Mouse (Mus musculus) embryonic facial prominence, embryonic 13.5 days (tissue): ENCODE results near the gene Klf13. TPM values are rescaled to one million over a fixed set of nuclear protein-coding genes. Genes with fewer than 3 reads are reported as not detected.

Experiments used
- ATAC-seq: fragments of 200-750 bp; cut with Nextera tagmentation; 2 replicates; pipeline ENCODE4 v1.8.0; 2017; ENCODE audit warnings: low read depth; ENCODE audit not compliant: insufficient number of reproducible peaks, insufficient read depth, low FRiP score, low TSS enrichment
- H3K27ac ChIP-seq: fragments of 300-500 bp; sonication (generic); 2 replicates; pipeline ENCODE4 v1.5.1; 2015; ENCODE audit warnings: moderate library complexity, mild to moderate bottlenecking, inconsistent platforms
- H3K27me3 ChIP-seq: fragments of 300-500 bp; sonication (generic); 2 replicates; pipeline ENCODE4 v1.6.1; 2015; ENCODE audit warnings: mild to moderate bottlenecking, inconsistent platforms
- H3K36me3 ChIP-seq: fragments of 300-500 bp; sonication (generic); 2 replicates; pipeline ENCODE4 v1.6.1; 2015; ENCODE audit warnings: mild to moderate bottlenecking, inconsistent platforms
- H3K4me1 ChIP-seq: fragments of 300-500 bp; sonication (generic); 2 replicates; pipeline ENCODE4 v1.6.1; 2015; ENCODE audit warnings: inconsistent platforms
- H3K4me2 ChIP-seq: fragments of 300-500 bp; sonication (generic); 2 replicates; pipeline ENCODE4 v1.6.1; 2015; ENCODE audit warnings: moderate library complexity, mild to moderate bottlenecking, inconsistent platforms
- H3K4me3 ChIP-seq: fragments of 300-500 bp; sonication (generic); 2 replicates; pipeline ENCODE4 v1.5.1; 2015; ENCODE audit warnings: mild to moderate bottlenecking, inconsistent platforms
- H3K9ac ChIP-seq: fragments of 300-500 bp; sonication (generic); 2 replicates; pipeline ENCODE4 v1.6.1; 2015; ENCODE audit warnings: mild to moderate bottlenecking, inconsistent platforms
- H3K9me3 ChIP-seq: fragments of 300-500 bp; sonication (generic); 2 replicates; pipeline ENCODE4 v1.6.1; 2016; ENCODE audit warnings: inconsistent platforms
- WGBS: fragments of 180-500 bp; shearing (Covaris S2); methylation state at CpG from one replicate; pipeline ENCODE4 v1.1.7; 2015; ENCODE audit warnings: mixed read lengths; 5-methylcytosine and 5-hydroxymethylcytosine counted together
- polyA plus RNA-seq: library from polyadenylated mRNA; unstranded; fragments of >200 nt; fragmentation: Nextera tagmentation; extraction: Ambion mirVana; gene quantifications from 2 replicates; pipeline ENCODE4 v1.2.1, GENCODE M21; 2015

Klf13 gene
- polyA plus RNA-seq, 1 experiment from 2014 or later: 23.0 TPM

GRCm38 (mm10) chr7:63933905-63934304 is 4.8 kb downstream of the Klf13 start:
- Histone ChIP-seq H3K36me3 (no peaks in the 10 kb centered on the region), H3K27ac (no peak overlapping the region), H3K9ac (no peak overlapping the region), H3K4me3 (no peak overlapping the region), H3K4me2 (no peak overlapping the region), H3K4me1 (peaks cover 15% of the 10 kb centered on the region), H3K27me3 (no peaks in the 10 kb centered on the region), H3K9me3 (no peaks in the 10 kb centered on the region)
- no peak for ATAC-seq
- 85% methylated on average over 6 of the region's 6 CpGs for WGBS

DNA sequence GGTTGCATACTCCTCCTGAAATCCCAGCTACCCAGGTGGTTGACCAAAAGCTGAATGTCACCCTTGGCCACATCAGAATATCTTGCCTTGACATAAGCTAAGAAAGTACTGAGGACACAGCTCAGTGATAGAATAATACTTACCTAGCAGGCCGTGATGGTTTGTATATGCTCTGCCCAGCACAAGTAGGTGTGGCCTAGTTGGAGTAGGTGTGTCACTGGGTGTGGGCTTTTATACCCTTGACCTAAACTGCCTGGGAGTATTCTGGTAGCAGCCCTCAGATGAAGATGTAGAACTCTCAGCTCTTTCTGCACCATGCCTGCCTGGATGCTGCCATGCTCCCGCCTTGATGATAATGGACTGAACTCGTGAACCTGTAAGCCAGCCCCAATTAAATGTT is 6.3 kb downstream of the Klf13 start:
- no peak overlapping the region for H3K9ac ChIP-seq
- no peak overlapping the region for H3K4me2 ChIP-seq
- ATAC-seq: no peak
- H3K4me3 ChIP-seq: no peak overlapping the region
- no peak overlapping the region for H3K27ac ChIP-seq
- no peaks in the 10 kb centered on the region for H3K9me3 ChIP-seq
- H3K36me3 ChIP-seq: no peaks in the 10 kb centered on the region
- peaks cover 15% of the 10 kb centered on the region for H3K4me1 ChIP-seq
- WGBS: 89% methylated on average over 3 of the region's 3 CpGs
- H3K27me3 ChIP-seq: no peaks in the 10 kb centered on the region

DNA sequence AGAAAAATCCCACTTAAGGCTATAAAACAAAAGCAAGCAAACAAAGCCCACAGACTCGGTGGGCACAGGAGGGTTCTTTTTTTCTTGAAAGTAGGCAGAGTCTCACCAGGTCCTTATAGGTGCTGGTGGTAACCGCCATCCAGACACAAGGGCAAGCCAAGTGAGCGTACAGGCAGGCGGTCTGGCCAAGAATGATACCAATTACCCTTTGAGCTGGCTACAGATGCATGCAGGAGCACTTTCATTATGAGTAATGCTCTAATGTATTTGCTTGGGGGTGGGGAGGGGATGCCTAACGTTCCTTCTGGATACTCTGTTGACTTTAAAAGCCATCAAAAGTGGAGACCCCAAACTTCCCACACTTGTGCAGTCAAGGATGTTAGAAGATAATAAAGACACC is 7.9 kb downstream of the Klf13 start:
- ATAC-seq: no peak
- Histone ChIP-seq H3K9ac (no peak overlapping the region), H3K4me1 (peaks cover 21% of the 10 kb centered on the region), H3K27me3 (no peaks in the 10 kb centered on the region), H3K9me3 (no peaks in the 10 kb centered on the region), H3K4me3 (no peak overlapping the region), H3K27ac (no peak overlapping the region), H3K36me3 (no peaks in the 10 kb centered on the region), H3K4me2 (no peak overlapping the region)
- 86% methylated on average over 5 of the region's 5 CpGs for WGBS

GRCm38 (mm10) chr7:63930132-63930531 is 8.6 kb downstream of the Klf13 start:
- Histone ChIP-seq H3K4me3 (no peak overlapping the region), H3K27ac (no peak overlapping the region), H3K4me2 (no peak overlapping the region), H3K9me3 (no peaks in the 10 kb centered on the region), H3K27me3 (no peaks in the 10 kb centered on the region), H3K36me3 (no peaks in the 10 kb centered on the region), H3K9ac (no peak overlapping the region), H3K4me1 (peaks cover 22% of the 10 kb centered on the region)
- no peak for ATAC-seq
- WGBS: 89% methylated on average over 3 of the region's 3 CpGs

DNA sequence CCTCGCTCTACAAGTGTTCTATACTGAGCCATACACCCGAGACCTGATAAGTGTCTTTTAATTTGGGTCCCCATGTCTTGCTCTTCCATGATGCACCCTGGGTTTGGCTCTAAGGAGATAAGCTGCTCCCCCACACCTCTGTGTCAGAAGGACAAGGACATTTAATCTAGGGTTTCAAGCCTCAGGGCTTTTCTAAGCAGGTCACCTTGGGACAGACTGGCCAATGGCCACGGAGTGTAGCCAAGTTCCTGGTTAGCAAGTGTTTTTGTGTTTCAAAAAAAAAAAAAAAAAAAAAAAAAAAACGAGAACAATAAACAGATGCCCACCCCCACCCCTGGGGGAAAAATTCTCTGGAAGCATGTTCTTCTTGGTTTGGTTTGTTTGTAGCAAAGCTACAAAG is 9.6 kb downstream of the Klf13 start:
- H3K4me2 ChIP-seq: no peak overlapping the region
- no peaks in the 10 kb centered on the region for H3K9me3 ChIP-seq
- WGBS: 71% methylated on average over 4 of the region's 4 CpGs
- no peak overlapping the region for H3K4me3 ChIP-seq
- ATAC-seq: no peak
- no peaks in the 10 kb centered on the region for H3K27me3 ChIP-seq
- H3K27ac ChIP-seq: no peak overlapping the region
- H3K4me1 ChIP-seq: peaks cover 26% of the 10 kb centered on the region
- H3K9ac ChIP-seq: no peak overlapping the region
- no peaks in the 10 kb centered on the region for H3K36me3 ChIP-seq

DNA sequence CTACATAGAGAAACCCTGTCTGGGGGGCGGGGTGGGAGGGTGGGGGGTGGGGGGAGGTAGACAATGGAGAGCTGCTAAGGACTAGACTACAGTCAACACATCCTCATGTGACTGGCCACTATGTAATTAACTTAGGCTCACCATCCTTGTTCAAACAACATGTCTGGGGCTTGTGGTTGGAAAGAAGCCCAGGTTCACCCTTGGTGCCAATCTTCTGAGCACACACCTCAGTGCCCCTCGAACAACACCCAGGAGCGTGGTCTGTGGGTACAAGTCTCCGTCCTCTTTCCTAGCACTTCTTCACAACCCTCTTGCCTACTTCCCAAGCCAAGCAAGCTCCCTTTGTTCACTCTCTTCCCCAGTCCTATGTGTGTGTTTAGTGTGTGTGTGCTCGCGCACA is 11.6 kb downstream of the Klf13 start:
- H3K36me3 ChIP-seq: no peaks in the 10 kb centered on the region
- no peaks in the 10 kb centered on the region for H3K27me3 ChIP-seq
- H3K9ac ChIP-seq: no peak overlapping the region
- no peaks in the 10 kb centered on the region for H3K9me3 ChIP-seq
- no peak overlapping the region for H3K4me2 ChIP-seq
- ATAC-seq: no peak
- no peak overlapping the region for H3K27ac ChIP-seq
- peaks cover 35% of the 10 kb centered on the region for H3K4me1 ChIP-seq
- H3K4me3 ChIP-seq: no peak overlapping the region
- 96% methylated on average over 6 of the region's 6 CpGs for WGBS

- no peak for ATAC-seq
- WGBS: 80% methylated on average over 3 of the region's 3 CpGs
- H3K9ac ChIP-seq: no peak overlapping the region
- H3K4me1 ChIP-seq: peaks cover 38% of the 10 kb centered on the region
- H3K9me3 ChIP-seq: no peaks in the 10 kb centered on the region
- H3K36me3 ChIP-seq: no peaks in the 10 kb centered on the region
- peak overlapping the region; percentile 73 for H3K27ac ChIP-seq
- H3K4me2 ChIP-seq: no peak overlapping the region
- H3K27me3 ChIP-seq: no peaks in the 10 kb centered on the region
- H3K4me3 ChIP-seq: no peak overlapping the region
Measured at GRCm38 (mm10) chr7:63926492-63926891, 12.2 kb downstream of the Klf13 start.

DNA sequence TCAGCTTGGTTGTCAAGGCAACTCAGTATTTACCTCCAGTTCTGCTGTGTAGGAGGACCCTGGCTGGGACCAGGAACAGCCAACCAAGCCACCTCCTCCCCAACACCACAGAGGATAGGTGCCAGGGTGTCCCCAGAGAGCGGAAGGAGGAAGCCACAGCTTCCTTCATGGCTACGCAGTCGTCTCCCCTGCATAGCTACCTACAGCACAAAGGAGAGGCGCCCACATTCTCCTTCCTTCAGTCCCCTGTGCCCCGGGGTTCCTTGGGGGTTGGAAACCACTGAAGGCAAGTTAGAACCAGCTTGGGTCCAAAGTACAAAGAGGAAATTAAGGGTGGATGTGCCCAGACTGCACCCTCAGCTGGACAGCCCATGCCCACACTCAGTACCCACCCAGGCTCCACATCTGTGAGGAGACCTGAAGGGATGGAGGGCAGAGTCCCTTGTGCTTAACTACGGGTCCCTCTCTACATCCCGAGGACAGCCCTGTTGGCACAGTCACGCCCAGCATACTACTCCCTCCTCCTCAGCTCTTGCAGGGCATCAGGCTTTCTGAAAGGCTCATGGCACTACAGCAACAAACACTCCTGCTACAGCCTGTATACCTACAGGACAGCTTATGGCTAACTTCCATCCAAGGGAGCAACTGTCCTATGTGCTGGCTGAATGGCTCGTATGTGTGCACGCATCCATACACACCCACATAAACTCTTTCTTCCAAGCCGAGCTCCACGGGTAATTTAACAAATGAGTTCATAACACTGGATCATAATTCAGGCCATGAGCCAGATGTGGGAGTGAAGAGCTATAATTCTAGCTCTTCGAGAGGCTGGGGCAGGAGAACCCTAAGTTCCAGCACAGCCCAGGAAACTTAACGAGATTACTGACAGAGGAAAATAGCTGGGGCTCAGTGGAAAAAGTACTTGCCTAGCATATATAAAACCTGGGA is 13.0 kb downstream of the Klf13 start:
- 62% methylated on average over 14 of the region's 14 CpGs for WGBS
- ATAC-seq: no peak
- H3K27ac ChIP-seq: peak overlapping the region; percentile 73

GRCm38 (mm10) chr7:63924747-63925412 is 13.8 kb downstream of the Klf13 start:
- H3K4me1 ChIP-seq: peaks cover 39% of the 10 kb centered on the region
- H3K27me3 ChIP-seq: no peaks in the 10 kb centered on the region
- no peaks in the 10 kb centered on the region for H3K36me3 ChIP-seq
- H3K4me3 ChIP-seq: no peak overlapping the region
- no peak overlapping the region for H3K4me2 ChIP-seq
- no peak overlapping the region for H3K9ac ChIP-seq
- H3K9me3 ChIP-seq: no peaks in the 10 kb centered on the region
- ATAC-seq: peak; percentile 52; the same call in 1 of the 2 replicates
- H3K27ac ChIP-seq: peak overlapping the region; percentile 16
- 59% methylated on average over 6 of the region's 6 CpGs for WGBS

More for the DNA sequence above, 13.0 kb downstream of the Klf13 start:
- Histone ChIP-seq H3K4me1 (peaks cover 38% of the 10 kb centered on the region), H3K4me2 (no peak overlapping the region; the same call in 1 of the 2 replicates), H3K27me3 (no peaks in the 10 kb centered on the region), H3K36me3 (no peaks in the 10 kb centered on the region), H3K4me3 (no peak overlapping the region), H3K9ac (no peak overlapping the region), H3K9me3 (no peaks in the 10 kb centered on the region)

- no peak overlapping the region for H3K4me2 ChIP-seq
- H3K27me3 ChIP-seq: no peaks in the 10 kb centered on the region
- no peak overlapping the region for H3K9ac ChIP-seq
- H3K36me3 ChIP-seq: no peaks in the 10 kb centered on the region
- H3K9me3 ChIP-seq: no peaks in the 10 kb centered on the region
- no peak overlapping the region for H3K4me3 ChIP-seq
- 68% methylated on average over 1 of the region's 1 CpGs for WGBS
- ATAC-seq: no peak
- peaks cover 42% of the 10 kb centered on the region for H3K4me1 ChIP-seq
- H3K27ac ChIP-seq: peak overlapping the region; percentile 16; the same call in 1 of the 2 replicates
Measured at GRCm38 (mm10) chr7:63924151-63924550, 14.6 kb downstream of the Klf13 start.

DNA sequence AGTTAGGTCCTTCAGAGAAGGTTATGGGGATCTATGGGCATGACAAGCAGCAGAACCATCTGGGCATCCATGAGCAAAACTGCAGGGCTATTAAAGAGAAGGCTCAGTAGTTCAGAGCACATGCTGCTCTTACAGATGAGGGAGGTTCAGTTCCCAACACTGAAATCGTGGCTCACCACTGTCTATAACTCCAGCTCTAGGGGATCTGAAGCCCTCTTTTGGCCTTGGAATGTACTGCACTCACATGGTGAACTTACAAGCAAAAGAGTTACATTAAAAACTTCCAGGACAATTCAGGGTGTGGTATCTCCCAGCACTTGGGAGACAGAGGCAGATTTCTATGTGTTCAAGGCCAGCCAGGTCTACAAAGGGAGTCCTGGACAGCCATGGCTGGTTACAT is 15.7 kb downstream of the Klf13 start:
- Histone ChIP-seq H3K4me1 (peaks cover 42% of the 10 kb centered on the region), H3K27ac (no peak overlapping the region), H3K27me3 (no peaks in the 10 kb centered on the region), H3K4me3 (no peak overlapping the region), H3K9ac (no peak overlapping the region), H3K4me2 (no peak overlapping the region), H3K9me3 (no peaks in the 10 kb centered on the region), H3K36me3 (no peaks in the 10 kb centered on the region)
- WGBS: 88% methylated on average over 1 of the region's 1 CpGs
- ATAC-seq: no peak

- H3K4me3 ChIP-seq: no peak overlapping the region
- ATAC-seq: no peak
- H3K9me3 ChIP-seq: no peaks in the 10 kb centered on the region
- no peak overlapping the region for H3K4me2 ChIP-seq
- 54% methylated on average over 2 of the region's 2 CpGs for WGBS
- H3K27me3 ChIP-seq: no peaks in the 10 kb centered on the region
- no peaks in the 10 kb centered on the region for H3K36me3 ChIP-seq
- H3K27ac ChIP-seq: no peak overlapping the region
- no peak overlapping the region for H3K9ac ChIP-seq
- H3K4me1 ChIP-seq: peaks cover 42% of the 10 kb centered on the region
Measured at GRCm38 (mm10) chr7:63922571-63922970, 16.1 kb downstream of the Klf13 start.
